Mouse (Mus musculus): ENCODE data around the gene Ddx20.
A peak's percentile ranks its signal among the peaks of the same experiment; 100 is the strongest.
"Not testable (repeated sequence)": the region's sequence is repeated elsewhere in the genome, so short reads cannot be mapped to it uniquely, and the experiment has no call there.

Gene Ddx20

DNA sequence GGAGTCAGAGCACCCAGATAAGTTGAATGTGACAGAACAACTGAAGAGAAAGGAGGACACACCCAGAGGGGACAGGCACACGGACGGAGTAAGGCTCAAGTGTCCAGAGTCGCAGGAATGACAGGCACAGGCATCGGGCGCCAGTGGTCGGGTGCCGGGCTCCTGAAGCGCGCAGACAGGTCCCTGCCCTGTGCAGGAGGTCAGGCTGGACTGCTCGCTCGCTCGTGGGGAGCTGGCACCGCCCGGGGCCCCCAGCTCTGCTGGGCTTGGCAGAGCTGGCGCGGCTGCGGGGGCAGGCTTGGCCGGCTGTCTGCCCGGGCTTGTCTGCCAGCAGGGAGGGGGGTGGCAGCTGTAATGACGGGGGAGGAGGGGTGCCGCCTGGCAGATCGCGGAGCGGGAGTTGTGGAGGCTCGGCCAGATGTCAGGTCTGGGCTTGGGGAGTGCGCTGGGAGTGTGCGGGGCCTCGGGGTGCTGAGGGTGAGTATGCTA lies 17.7 kb upstream of the Ddx20 start:
- peak; percentile 78 for DNase-seq (ENCODE audit: low spot score)

DNA sequence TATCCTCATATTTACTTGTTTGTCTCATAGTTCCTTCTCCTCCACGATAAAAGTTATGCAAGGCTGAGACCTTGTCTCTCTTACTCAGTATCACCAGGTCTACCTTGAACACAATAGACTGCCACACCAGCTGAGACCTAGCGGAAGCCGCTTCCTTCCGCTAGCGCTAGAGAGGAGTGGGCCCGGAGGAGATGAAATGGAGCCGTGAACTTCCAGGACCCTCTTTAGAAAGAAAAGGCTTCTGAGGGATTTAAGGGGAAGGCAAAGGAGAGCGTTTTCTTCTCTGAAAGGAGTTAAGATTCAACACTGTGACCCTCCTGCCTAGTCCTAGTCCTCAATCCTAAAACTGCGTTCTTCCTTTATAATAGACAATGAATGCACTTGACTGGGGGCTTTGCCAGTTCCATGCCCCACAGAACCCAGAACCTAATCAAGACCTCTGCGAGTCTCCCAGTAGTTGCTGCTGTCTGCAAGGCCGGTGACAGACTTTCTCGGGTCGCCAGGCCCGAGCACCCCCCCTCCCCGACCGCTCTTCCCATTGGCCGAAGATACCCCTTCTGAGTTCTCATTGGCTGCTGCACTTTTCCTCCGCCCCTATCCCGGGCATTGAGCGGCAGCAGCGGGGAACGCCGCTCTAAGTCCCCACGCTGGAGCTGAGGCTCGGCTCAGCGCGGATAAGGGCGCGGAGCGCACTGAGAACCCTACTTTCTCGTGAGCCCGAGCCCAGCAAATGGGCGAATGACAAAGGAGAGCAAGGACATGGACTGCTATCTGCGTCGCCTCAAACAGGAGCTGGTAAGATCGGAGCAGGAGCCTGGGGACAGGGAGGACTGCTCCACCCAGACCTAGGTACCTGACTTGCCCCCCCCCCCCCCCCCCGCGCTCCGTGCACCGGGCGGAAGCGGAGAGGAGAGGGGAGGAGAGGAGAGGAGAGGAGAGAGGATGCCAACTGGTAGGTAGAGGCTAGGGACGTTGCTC lies 16.9 kb upstream of the Ddx20 start, which contains the start of gene Inka2:
TSS of gene Inka2 (plus strand) at position 569 of the 978 bp plus-strand sequence.
- peak; percentile 75 for DNase-seq (ENCODE audit: low spot score)

DNA sequence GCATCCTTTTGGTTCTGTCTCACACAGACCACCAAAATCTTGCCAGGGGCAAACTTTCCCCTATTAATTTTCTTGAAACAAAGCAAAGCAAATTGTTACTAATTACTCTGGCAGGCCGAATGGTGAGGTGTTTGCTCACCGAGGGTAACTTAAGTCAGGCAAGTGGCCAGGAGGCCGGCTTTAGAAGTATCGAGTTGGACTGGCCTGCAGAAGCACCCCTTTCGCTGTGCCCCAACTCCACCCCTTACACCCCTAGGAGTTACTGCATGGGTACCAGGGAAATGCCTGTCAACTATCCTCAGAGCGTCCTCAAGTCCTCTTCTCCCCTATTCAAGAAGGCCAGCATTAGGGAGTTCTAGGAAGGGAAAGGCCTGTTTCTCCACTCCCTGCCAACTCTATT lies 16.2 kb upstream of the Ddx20 start:
- DNase-seq (ENCODE audit: low spot score) = no peak

DNA sequence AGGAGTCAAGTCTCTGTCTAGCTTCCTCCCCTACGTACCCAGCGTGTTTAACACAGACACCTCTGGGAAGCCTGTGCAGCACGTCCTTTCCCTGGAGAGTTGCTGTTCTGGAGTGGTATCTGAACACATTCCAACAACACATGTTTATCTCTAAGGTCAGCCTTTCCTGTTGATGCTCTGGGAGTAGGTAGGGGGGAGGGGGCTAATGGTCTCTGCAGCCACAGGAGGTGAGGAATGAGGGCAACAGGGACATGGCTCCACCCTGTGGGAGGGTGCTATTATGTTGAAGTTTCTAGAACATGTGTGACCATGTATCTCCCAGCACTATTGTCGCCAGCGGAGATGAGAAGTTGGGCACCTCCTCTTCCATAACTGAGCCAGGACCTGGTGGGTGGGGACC lies 14.0 kb upstream of the Ddx20 start:
- no peak for DNase-seq (ENCODE audit: low spot score)

DNA sequence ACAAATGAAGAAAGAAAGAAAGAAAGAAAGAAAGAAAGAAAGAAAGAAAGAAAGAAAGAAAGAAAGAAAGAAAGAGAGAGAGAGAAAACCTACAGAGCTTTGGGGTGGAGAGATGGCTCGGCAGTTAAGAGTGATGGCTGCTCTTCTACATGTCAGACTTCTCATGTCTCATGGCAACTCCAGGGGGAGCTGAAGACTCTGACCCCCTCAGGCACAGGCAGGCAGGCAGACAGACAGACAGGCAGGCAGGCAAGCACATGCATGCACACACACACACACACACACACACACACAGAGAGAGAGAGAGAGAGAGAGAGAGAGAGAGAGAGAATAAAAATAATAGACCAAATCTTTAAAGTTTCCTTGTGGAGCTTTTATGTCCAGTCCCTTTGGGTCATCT lies 13.4 kb upstream of the Ddx20 start:
- DNase-seq (ENCODE audit: low spot score) = not testable (repeated sequence)

DNA sequence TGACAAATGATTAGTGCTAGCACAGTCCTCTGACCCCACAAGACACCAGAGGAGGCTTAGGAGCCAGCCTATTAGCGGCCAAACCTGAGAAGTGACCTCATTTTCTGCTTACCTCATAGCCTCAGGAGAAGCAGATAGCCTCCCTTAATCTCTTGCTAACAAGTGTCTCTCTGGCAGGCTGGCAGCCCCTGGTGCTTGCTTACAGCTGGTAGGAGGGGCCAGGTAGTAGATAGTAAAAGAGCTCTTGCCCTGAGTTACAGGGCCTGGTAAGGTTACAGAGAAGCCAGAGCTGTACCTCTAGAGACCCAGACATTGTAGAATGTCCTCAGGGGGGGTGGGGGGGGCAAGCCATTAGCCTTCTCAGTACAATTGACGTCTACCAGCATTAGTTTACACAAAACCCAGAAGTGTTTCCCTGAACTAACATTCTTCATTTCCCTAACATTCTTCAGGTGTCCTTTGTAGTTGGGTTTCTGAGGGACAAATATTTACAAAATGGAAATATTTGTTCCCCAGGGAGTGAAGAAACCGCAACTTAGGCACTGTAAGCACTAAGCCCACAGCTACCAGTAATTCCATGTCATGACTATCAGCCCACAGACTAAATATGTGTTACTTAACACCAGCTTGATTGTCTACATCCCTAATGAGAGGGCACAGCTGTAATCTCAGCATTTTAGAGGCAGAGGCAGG lies 12.0 kb upstream of the Ddx20 start:
- no peak for DNase-seq (ENCODE audit: low spot score)

DNA sequence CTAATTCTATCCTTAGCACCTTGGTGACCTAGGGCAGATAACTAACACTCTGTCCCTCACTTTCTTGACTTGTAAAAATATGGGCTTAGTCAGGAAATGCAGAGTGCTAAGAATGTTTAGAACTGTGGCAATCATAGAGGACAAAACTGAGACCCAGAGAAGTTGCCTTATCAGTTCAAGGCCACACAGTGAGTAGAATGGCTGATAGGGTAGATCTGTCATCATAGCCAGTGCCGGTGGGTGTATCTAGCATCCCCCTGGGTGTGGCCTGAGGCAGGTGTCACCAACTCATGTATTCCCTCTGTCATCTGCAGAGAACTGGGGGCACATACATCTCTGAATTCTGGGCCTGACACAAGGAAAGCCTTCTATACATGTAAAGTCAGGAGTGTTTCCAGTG lies 10.9 kb upstream of the Ddx20 start:
- DNase-seq (ENCODE audit: low spot score) = no peak

DNA sequence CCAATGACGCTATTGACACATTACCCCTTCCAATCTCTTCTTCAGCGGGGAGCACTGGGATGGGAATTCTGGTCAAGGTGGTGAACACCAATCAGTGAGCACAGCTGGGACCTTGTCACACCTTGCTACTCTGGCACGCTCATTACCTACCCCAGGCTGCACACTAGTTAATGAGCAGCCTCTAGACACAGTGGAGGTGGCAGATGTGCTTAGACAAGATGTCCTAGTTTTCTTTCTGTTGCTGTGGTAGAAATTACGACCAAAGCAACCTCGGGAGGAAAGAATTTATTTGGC lies 9.7 kb upstream of the Ddx20 start:
- DNase-seq (ENCODE audit: low spot score) = no peak

DNA sequence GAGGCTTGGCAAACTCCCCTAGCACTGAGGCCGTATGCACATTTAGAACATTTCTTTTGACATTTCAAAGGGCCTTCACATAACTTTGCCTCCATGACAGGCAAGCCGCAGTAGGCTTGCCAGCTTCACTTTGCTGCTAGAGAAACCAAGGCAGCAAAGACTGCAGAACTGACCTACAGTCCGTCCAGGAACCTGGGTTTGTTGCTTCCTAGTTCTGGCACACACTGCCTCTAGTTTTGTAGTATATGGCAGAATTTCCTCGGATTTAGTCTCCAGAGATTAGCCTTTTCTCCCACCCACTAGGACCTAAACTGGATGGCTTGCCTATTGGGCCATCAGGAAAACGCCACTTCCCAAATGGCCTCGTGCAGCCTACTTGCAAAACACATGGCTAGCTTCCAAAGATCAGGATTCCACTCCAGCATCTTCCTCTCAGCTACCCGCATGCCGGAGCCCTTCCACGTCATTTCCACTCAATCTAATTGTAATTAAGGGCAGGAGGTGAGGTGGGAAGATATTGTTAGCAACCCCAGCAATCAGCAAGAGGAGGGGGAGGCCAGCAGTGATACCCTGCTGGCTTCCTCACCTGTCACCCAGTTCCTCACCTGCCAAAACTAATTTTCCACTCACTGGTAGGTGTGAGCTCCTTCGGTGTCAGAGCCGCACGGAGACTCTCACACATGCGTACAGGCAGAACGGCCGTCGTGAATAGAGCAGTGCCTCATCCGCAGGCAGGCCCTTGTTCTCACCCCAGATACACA lies 9.2 kb upstream of the Ddx20 start:
- no peak for DNase-seq (ENCODE audit: low spot score)

DNA sequence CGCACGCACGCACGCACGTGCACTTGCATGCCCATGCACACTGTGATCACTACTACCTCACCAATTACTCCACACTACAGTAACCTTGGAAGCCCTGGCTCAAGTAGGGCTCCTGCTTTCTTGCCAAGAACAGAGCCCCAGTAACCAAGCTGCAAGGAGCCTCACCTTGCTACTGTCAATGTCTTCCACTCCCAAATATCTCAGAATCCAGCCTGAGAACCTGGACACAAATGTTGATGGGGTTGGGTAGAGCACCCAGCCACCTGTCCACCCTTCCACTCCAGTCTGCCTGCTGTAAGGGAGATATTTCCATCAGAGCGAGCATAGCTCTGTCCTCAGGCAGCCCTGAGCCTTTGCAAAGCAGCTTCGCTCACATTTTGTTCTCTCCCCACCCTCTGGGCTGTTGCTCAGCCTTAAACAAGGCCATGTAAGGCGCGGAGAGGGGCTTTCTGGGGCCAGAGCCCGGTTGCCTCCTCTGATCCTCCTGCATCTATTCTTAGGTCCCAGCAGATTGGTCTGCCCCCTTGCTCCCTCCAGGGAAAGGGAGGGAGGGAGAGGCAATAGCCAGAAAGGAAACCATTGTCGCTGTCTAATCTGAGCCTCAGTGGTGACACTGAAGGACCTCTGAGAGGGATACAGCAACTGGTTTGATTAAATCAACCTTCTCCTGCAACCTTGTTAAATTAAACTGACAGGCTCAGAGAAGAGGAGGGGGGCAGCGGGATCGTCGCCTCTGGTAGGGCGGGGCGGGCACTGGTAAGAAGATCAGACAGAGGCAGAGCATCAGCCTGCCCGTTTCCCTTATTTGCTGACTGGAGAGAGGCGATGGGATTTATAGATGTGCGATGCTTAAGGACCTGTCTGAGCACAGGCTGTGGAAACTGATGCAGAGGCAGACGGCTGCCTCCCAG lies 8.4 kb upstream of the Ddx20 start:
- no peak for DNase-seq (ENCODE audit: low spot score)

DNA sequence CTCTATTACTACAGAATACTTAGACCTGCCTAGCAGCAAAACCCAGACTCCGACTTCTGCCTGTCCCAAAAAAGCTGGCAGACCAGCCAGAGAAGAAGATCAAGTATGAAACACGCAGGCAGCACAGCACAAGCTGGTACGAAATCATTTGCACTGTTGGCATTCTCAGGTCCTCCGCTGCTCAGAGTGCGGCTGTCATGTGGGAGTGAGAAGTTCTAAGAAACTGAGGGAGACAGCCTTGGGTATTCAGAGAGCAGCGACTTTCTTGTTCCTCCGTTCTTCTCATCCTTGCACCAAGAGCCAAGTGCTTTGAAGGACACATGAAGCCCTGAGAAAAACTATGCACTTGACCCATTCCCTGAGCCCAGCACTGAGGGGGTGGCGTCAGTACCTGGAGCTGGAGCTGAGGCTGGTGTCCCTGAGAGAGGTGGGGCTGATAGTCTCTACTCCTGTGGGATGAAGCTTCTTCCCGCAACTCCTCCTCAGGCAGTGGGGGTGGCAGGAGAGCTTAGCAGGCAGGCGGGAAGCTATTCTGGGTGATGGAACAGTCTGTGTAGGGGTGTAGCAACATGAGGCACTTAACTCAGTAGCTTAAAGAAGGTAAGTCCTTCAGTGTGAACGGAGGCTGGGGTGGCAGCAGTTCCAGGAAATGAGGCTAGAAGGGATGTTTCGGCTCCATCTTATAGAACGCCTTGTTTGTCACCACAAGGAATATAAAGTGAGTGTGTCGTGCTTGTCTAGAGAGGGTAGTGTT lies 6.1 kb upstream of the Ddx20 start:
- no peak for DNase-seq (ENCODE audit: low spot score)

DNA sequence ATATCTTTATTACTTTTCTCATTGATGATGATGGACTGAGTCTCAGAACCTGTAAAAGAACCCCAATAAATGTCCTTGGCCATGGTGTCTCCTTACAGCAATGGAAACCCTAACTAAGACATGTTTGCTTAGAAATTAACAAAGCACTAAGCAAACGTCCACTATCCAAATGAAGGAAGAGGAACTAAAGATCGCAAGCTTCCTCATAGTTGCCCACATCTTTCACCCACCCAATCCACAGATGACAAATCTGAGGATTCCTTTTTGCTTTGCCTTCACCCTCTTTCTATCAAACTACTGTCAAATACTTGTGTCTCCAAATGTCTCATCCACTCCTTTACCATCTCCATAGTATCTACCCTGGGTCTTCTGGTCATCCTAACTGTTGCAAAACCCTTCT lies 1.2 kb upstream of the Ddx20 start:
- DNase-seq (ENCODE audit: low spot score) = no peak

DNA sequence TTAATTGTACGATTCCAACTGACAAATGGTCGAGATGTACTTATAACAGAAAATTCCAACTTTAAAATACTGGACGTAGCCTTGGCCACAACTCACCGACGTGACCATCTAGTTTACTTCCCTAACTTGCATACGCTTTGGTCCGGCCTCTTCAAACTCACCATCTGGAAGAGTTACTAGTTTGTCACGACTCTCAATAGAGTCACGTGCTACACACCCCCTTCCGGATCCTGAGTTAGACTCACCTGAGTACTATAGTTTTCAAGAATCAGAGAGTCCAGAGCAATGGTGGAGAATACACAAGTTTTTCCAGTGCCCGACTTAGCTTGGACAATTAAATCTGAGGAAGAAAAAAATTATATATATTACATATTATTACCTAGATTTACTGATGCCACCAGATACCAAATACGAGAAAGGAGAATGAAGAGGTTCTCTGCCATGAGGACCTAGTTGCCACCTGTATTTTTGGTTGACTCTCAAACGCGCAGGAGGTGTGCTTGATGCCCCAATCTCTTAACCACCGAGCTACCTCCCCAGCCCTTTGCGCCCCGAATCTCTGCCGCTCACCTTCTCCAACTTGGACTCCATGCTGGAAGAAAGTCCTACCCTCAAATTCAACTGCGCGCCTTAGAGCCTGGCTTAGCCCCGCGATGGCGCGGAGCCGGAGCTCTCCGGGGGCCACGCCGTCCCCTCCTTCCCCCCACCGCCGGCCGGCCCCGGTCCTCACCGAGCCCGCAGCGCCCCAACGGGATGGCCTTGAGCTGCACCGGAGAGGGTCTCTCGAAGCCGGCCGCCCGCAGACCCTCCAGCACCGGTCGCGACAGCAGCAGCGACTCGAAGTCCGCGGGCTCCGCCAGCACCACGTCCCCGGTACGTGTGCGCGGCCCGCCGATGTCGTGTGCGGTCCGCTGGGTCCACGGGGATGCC lies 715 bp downstream of the Ddx20 start:
- no peak for DNase-seq (ENCODE audit: low spot score)

DNA sequence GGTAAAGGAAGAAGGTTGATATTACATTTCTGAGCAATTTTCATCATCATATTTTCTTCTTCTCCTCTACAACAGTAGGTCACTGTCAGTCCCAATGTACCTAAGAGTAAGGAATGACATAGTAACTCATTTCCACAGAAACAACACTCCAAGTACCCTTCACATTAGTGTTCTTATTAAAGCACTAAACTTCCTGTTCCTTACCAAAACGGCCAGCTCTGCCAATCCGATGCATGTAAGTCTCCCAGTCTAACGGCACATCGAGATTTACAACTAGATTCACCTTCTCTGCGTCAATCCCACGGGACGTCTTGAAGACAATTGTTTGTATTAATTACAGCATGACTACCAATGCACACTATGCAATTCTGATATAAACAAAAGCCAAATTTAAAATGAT lies 7.0 kb downstream of the Ddx20 start:
- no peak for DNase-seq (ENCODE audit: low spot score)

DNA sequence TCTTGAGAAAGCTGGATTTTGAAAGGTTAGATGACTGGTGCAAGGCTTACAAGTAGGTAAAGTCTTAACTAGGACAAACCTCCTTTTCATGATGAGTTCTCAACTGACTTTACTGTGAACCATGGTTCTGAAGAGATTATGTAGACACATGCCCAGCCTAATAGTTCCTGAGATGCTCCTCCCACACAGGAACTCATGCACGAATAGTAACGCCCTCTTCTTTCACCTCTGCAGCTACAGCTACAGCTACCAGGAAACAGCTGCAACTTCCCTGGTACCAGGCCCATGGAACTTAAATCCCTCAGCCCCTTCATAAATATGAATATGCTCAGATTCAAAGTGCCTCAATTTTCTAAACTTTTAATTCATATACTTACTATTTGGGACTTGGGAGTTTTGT lies 11.4 kb downstream of the Ddx20 start:
- no peak for DNase-seq (ENCODE audit: low spot score)

DNA sequence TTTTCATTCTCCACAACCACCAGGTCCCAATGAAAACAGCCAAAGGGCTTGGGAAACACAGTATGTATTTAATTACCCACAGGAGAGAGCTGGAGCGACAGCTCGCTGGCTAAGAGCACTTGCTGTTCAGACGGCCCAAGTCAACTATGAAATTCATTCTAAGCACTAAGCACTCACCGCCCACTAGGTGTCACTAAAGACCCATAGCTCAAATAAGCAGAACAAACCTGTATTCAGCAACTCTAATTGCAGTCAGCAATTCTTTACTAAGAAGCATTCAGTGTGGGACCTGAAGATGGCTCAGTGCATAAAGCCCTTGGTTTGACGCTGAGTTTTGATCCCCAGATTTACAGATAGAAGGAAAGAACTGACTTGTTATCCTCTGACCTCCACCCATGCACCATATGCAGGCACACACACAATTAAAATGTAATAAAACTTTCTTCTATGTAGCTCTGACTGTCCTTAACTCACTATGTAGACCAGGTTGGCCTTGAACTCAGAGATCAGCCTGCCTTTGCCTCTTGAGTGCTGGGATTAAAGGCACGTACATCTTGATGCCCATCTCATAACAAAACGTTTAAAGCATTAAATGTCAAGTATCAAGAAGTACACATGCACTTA lies 12.7 kb downstream of the Ddx20 start:
- DNase-seq (ENCODE audit: low spot score) = peak; percentile 65

DNA sequence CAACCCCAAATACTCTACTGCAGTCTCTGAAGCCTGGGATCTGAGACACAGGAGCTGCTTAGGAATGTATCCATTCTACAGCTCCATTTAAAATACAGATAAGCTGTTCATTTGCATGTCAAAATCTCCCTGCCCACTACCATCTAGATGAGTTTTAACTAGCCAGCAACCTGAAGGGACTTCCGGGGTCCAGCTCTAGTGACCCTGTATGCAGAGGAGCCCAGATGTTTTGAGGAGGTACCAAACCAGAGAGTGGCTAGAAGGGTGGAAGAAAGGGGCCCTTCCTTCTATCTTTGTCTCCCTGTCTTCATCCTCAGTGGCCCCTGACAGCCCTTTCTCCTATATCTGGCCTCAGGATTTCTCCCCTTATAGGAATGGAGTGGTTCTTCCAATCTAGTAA lies 16.6 kb downstream of the Ddx20 start:
- DNase-seq (ENCODE audit: low spot score) = no peak

DNA sequence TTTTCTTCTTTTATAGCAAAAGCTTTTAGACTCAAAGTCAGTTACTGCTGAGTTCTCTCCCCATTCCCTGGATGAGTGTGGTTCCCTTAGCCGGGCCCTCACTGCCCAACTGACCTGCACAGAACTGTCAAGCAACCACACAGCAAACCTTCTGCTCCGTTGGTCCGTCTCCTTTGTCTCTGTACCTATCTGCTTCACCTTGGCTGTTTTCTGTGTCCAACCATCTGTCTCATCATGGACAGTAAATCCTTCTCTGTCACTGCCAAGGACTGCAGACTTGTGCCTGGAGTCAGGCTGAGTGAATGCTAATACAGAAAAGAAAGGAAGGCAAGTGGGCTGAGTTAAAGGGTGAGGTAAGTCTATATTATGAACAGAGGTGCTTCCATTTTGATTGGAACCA lies 17.6 kb downstream of the Ddx20 start:
- DNase-seq (ENCODE audit: low spot score) = no peak

DNA sequence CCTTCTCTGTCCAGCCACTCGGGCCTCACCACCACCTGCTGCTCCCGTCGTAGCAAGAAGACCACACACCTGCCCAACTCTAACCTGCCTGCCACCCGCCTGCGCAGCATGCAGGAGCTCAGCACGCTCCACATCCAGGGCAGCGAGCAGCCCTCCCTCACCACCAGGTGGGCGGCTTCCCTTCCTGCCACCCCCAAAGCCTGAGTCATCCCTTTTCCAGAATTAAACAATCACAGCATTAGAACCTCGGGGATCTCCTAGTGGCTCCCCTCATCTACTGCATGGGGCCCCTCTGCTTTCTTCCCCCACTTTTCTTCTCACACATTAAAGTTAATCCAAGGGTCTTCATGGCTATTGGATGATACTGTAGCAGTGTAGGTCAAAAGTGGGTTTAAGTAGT lies 19.2 kb downstream of the Ddx20 start:
- DNase-seq (ENCODE audit: low spot score) = no peak
